Mouse (Mus musculus): ENCODE measurements around the gene Gm364. TPM values are rescaled to one million over a fixed set of nuclear protein-coding genes. Genes with fewer than 3 reads are reported as not detected.

Gm364 gene
- total RNA-seq, 2 experiments from 2014 or later = not detected

Other genes with a start within 250 kb of the Gm364 start
- not detected for gene Cd40lg, start 197.0 kb upstream of the Gm364 start, total RNA-seq (2021)
- gene Arhgef6, start 70.4 kb upstream of the Gm364 start, total RNA-seq (2021) = 10 to 100 TPM; 14.6 to 16.2 TPM
- gene Rbmx, start 16.1 kb upstream of the Gm364 start, total RNA-seq (2021) = 10 to 100 TPM; 52.4 to 53.5 TPM
- gene Gpr101, start 94.6 kb downstream of the Gm364 start, total RNA-seq (2021) = 1 to 10 TPM; 2.8 to 4.0 TPM